In the genomic region with DNA sequence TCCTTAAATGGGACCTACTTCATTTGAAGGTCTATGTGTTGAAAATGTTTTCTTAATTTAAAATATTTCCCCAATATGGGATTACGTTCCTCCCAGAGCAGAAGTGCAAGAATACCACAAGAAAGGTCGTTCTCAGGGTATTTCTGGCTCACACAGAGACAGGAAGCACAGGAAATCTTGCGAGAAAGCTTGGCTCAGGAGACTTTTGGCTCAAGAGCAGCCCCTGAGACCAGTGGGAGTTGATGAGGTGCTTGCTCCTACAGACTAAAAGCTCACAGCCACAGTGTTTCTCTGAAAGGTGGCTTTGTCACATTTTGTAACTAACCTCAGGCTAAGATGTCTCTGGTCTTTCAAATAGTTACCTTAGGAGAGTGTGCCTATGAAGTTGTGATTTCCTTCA, we compare ENCODE assay signal across 13 mouse cellular contexts.
A peak's percentile ranks its signal among the peaks of the same experiment; 100 is the strongest.
DNase-seq lines count a peak whose midpoint lies in the region; ATAC-seq and TF ChIP-seq lines count a peak whose summit lies in the region.
"Had no signal": no experiment of that assay in that cellular context is flagged by ENCODE, and none has a peak within 500 bp of the region (broad histone marks: within the 10 kb centered on the region; RNA-seq: fewer than 3 reads in every experiment).

No protein-coding gene starts in this region.

- peaks cover 37% of the 10 kb centered on the region for H3K4me1 ChIP-seq in kidney, embryonic 15.5 days
- peaks cover 16% of the 10 kb centered on the region; the same call in 1 of the 2 replicates for H3K4me1 ChIP-seq in kidney, postnatal 0 days (replicated peaks; ENCODE audit: insufficient read depth, low read length)

- 0 out of 2 replicates have a peak overlapping the region, but pooled peaks have one; percentile 42 for H3K27ac ChIP-seq in kidney, embryonic 15.5 days
- no peak overlapping the region for H3K27ac ChIP-seq in kidney, postnatal 0 days
- H3K27ac ChIP-seq: hindbrain, embryonic 15.5 days; liver, embryonic 12.5 days; stomach, postnatal 0 days had no signal

- 52% methylated on average over 3 of the region's 3 CpGs for WGBS in kidney, embryonic 15.5 days
- 55% methylated on average over 3 of the region's 3 CpGs for WGBS in kidney, postnatal 0 days

- no peak overlapping the region for H3K9ac ChIP-seq in kidney, embryonic 15.5 days
- H3K9ac ChIP-seq in kidney, postnatal 0 days (ENCODE audit: low read depth, low read length), result no peak overlapping the region
- H3K9ac ChIP-seq: hindbrain, embryonic 15.5 days; liver, embryonic 12.5 days had no signal

- no peaks in the 10 kb centered on the region for H3K9me3 ChIP-seq in kidney, embryonic 15.5 days (replicated peaks)
- H3K9me3 ChIP-seq in kidney, postnatal 0 days (replicated peaks; ENCODE audit: low read length), result no peaks in the 10 kb centered on the region
- H3K9me3 ChIP-seq: G1E; hindbrain, embryonic 15.5 days; liver, embryonic 12.5 days had no signal

- TF ChIP-seq CTCF in kidney, postnatal 0 days (IDR thresholded peaks at IDR 0.05; ENCODE audit: low read depth), result no peak

- no peaks in the 10 kb centered on the region for H3K36me3 ChIP-seq in kidney, embryonic 15.5 days
- H3K36me3 ChIP-seq in kidney, postnatal 0 days (ENCODE audit: insufficient read depth, low read length), result no peaks in the 10 kb centered on the region
- H3K36me3 ChIP-seq: G1E; hindbrain, embryonic 15.5 days; liver, embryonic 12.5 days had no signal

- DNase-seq in adrenal gland, postnatal 36 days, result peak; percentile 13 to 43
- no peak for DNase-seq in adrenal gland, postnatal 4 days (ENCODE audit: low spot score in 2 of 2)
- DNase-seq in kidney, adult 8-10 months, result no peak
- DNase-seq in gastrocnemius, postnatal 25 days, result peak; percentile 38
- peak; percentile 36 for DNase-seq in kidney, postnatal 0 days (ENCODE audit: low spot score)
- DNase-seq in B cell, adult 2 months, result no peak

- no peak for ATAC-seq in kidney, embryonic 15.5 days (replicated peaks; ENCODE audit: low FRiP score)
- no peak for ATAC-seq in kidney, postnatal 0 days (replicated peaks; ENCODE audit: low FRiP score, low read depth)
- ATAC-seq in frontal cortex, adult (ENCODE audit: low TSS enrichment), result no peak
- ATAC-seq: liver, embryonic 12.5 days had no signal

- no peak overlapping the region for H3K4me3 ChIP-seq in kidney, embryonic 15.5 days (replicated peaks)
- H3K4me3 ChIP-seq in kidney, postnatal 0 days (replicated peaks; ENCODE audit: low read depth, low read length), result no peak overlapping the region
- H3K4me3 ChIP-seq: hindbrain, embryonic 15.5 days; layer of hippocampus, adult 2 months; liver, embryonic 12.5 days had no signal

- H3K27me3 ChIP-seq in kidney, embryonic 15.5 days, result no peaks in the 10 kb centered on the region
- H3K27me3 ChIP-seq in kidney, postnatal 0 days (ENCODE audit: insufficient read depth, low read length), result no peaks in the 10 kb centered on the region
- H3K27me3 ChIP-seq: hindbrain, embryonic 15.5 days had no signal

- no peak overlapping the region for H3K4me2 ChIP-seq in kidney, embryonic 15.5 days
- H3K4me2 ChIP-seq in kidney, postnatal 0 days (ENCODE audit: low read length), result no peak overlapping the region
- H3K4me2 ChIP-seq: hindbrain, embryonic 15.5 days; liver, embryonic 12.5 days had no signal

Comparison
In these comparisons a context has a peak if more than half of its experiments do, and no peak if none do; other contexts are left out.
1. DNase-seq: peak in adrenal gland, postnatal 36 days (2 of 2), gastrocnemius, postnatal 25 days (single experiment) and kidney, postnatal 0 days (single experiment); none in adrenal gland, postnatal 4 days (0 of 2), kidney, adult 8-10 months (0 of 2) and B cell, adult 2 months (0 of 2).